Mouse (Mus musculus): ENCODE measurements at regions not wholly inside any gene's neighbourhood (a gene's known extent, or its start where the extent isn't known, plus 50 kb on each side); places are given as distances from the start of the nearest gene placed in this dataset.
"Not testable (repeated sequence)": the region's sequence is repeated elsewhere in the genome, so short reads cannot be mapped to it uniquely, and the experiment has no call there.

DNA sequence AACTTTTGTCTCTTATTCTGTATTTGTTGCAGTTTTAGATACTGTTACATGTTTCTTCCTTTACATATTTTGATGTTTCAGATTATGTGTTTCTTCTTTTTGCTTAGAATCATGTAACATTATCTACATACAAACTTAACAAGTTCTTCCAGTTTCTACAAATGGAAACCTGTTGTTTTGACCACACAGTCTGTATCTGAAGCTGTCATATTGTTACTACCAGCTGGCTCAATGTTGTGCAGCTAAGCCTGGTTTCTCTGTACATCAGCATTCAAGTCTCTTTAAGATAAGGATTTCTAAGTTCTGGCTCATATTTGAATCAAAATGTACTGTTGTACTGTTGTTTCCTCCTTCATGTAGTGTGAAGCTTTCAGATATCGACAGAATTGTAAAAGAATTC is 65.4 kb upstream of the Vps41 start:
- Histone ChIP-seq H3K27ac (replicated peaks) (no peak overlapping the region), H3K4me3 (no peak overlapping the region), H3K27me3 (ENCODE audit: low read depth, poor library complexity, severe bottlenecking) (no peaks in the 10 kb centered on the region), H3K4me1 (no peaks in the 10 kb centered on the region), H3K9me3 (replicated peaks) (no peaks in the 10 kb centered on the region), H3K36me3 (no peaks in the 10 kb centered on the region)
- no peak for DNase-seq (ENCODE audit: low spot score)
- WGBS = 89% methylated on average over 1 of the region's 1 CpGs

DNA sequence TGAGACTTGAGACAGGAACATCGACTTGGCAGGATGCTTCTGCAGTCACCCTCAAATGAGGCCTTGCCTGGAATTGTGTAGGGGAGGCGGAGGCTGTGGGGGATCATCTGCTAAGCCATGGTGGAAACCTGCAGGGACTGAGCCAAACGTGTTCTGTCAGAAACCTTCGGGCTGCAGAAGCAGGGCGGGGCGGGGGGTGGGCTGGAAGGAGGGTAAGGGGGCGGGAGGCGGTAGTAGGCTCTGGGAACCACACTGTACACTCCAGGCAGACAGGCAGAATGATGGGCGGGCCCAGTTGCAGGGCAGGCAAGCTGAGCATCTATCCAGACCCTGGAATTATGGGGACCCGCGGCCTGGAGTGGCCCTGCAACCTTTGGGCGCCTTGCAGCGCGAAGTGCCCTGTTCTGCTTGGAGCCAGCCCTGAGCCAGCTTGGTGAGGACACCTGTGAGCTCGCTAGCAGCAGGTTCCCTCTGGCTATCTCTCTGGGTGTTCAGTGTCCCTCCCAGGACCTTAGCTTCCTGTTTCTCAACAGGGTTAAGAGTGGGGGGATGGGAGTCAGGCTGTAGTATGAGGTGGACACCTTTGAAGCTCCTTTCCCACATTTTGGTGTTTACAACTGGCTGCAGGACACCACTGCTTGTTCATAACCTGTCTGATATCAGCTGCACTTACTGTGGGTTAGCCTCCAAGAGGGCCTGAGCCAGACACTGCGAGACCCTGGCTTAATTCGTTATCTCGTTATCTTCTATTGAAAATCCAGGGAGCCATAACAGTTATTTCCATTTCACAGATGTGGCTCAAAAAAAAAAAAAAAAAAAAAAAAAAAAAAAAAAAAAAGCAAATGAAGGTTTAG is 102.1 kb upstream of the Vps41 start:
- 19% methylated on average over 18 of the region's 18 CpGs for WGBS
- Histone ChIP-seq H3K36me3 (no peaks in the 10 kb centered on the region), H3K4me1 (peaks cover 20% of the 10 kb centered on the region), H3K27me3 (ENCODE audit: low read depth, poor library complexity, severe bottlenecking) (no peaks in the 10 kb centered on the region), H3K27ac (replicated peaks) (peak overlapping the region; percentile 43), H3K4me3 (peak overlapping the region; percentile 25), H3K9me3 (replicated peaks) (no peaks in the 10 kb centered on the region)
- peak; percentile 16 for DNase-seq (ENCODE audit: low spot score)

DNA sequence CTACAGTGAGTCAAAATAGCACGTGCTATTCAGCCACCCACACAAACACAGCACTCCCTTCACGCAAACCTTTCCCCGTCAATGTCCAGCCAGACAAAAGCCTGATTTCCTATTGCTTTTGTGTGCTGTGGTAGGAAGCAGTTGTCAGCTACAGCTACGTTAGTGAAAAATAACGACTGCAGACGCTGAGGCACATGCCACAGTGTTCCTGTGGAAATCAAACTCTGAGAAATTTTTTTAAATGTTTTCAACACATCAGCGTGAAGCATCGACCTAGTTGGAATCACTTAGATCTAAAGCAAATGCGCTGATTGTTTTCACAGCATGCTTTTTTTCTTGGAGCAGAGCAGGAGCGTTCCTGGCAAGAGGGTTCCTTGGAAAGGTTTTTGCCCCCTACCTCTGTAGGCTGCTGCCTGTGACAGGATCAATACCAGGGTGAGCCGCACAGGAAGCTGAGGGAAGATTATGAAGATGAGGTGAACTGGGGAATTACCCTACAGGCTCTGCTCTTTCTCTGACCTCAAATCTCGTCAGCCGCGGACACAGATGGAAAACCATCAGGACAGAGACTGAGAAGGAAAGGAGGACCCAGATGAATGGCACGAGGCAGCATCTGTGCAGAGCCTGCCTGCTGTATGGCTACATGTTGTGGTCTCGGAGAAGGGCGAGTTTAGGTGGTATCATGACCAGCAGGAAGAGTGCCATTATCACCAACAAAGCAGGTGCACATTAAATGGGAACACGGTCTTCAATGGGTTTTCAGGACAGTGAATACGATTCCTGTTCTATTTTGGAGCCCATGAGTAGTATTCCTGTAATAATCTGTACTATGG is 136.2 kb upstream of the Vps41 start:
- no peaks in the 10 kb centered on the region for H3K36me3 ChIP-seq
- WGBS = 52% methylated on average over 19 of the region's 19 CpGs

DNA sequence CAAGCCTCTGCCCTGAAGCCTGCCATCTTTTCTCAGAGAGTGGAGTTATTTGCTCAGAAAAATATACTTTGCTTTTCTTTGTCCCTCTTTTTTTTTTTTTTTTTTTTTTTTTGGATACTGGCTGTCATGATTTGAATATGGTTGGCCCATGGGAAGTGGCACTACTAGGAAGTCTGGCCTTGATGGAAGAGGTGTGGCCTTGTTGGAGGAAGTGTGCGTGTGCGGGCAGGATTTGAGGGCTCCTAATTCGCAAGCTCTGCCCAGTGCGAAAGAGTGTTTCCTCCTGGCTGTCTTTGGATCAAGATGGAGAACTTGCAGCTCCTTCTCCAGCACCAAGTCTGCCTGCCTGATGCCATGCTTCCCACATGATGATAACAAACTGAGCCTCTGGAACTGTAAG is 141.1 kb upstream of the Vps41 start:
- peak; percentile 23 for DNase-seq (ENCODE audit: low spot score)
- peaks cover 30% of the 10 kb centered on the region for H3K4me1 ChIP-seq
- no peaks in the 10 kb centered on the region for H3K9me3 ChIP-seq (replicated peaks)
- H3K4me3 ChIP-seq = no peak overlapping the region
- H3K27me3 ChIP-seq (ENCODE audit: low read depth, poor library complexity, severe bottlenecking) = peaks cover 17% of the 10 kb centered on the region
- WGBS = 36% methylated on average over 4 of the region's 4 CpGs
- H3K36me3 ChIP-seq = no peaks in the 10 kb centered on the region
- H3K27ac ChIP-seq (replicated peaks) = peak overlapping the region; percentile 76

More for the DNA sequence above, 136.2 kb upstream of the Vps41 start:
- Histone ChIP-seq H3K4me3 (no peak overlapping the region), H3K27ac (replicated peaks) (peak overlapping the region; percentile 10), H3K9me3 (replicated peaks) (no peaks in the 10 kb centered on the region), H3K27me3 (ENCODE audit: low read depth, poor library complexity, severe bottlenecking) (peaks cover 8% of the 10 kb centered on the region), H3K4me1 (peaks cover 19% of the 10 kb centered on the region)
- peak; percentile 13 for DNase-seq (ENCODE audit: low spot score)

DNA sequence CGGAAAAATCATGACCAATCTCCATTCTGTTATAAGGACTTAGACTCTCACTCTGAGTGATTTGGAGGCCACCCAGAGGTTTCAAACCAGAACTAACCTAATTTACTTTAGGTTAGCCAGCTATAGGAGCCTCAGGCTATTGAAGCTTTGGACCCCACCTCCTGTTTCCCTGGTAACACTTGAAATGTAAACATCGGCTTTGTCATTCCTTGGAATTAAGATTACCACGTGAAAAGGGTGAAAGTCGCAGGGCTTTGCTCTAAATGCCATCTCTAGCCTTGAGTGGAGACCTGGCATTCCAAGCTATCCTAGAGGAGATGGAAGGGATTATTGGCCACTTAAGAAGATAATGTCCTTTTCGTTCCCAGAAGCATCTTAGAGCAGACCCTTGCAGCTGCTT is 141.5 kb upstream of the Vps41 start:
- DNase-seq (ENCODE audit: low spot score) = peak; percentile 62
- Histone ChIP-seq H3K36me3 (no peaks in the 10 kb centered on the region), H3K4me1 (peaks cover 26% of the 10 kb centered on the region), H3K4me3 (no peak overlapping the region), H3K9me3 (replicated peaks) (no peaks in the 10 kb centered on the region), H3K27me3 (ENCODE audit: low read depth, poor library complexity, severe bottlenecking) (peaks cover 17% of the 10 kb centered on the region), H3K27ac (replicated peaks) (peak overlapping the region; percentile 76; the same call in 1 of the 2 replicates)
- WGBS = 4% methylated on average over 5 of the region's 5 CpGs

DNA sequence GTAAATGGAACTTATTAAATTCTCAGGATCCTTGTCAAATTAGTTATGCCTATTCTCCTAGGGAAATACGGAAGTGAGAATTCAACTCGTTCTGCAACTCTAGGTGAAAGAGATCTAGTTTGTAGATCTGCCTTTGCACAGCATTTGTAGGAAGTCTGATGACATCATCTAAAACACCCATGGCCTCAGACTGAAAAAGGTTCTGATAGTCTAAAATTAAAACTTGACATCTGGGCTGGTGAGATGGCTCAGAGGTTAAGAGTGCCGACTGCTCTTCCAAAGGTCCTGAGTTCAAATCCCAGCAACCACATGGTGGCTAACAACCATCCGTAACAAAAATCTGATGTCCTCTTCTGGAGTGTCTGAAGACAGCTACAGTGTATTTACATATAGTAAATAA is 144.5 kb upstream of the Pou6f2 start:
- not testable (repeated sequence) for H3K9me3 ChIP-seq (replicated peaks); H3K27me3 ChIP-seq (ENCODE audit: low read depth, poor library complexity, severe bottlenecking); H3K27ac ChIP-seq (replicated peaks); H3K36me3 ChIP-seq; DNase-seq (ENCODE audit: low spot score); H3K4me1 ChIP-seq; H3K4me3 ChIP-seq
- 87% methylated on average over 4 of the region's 4 CpGs for WGBS

DNA sequence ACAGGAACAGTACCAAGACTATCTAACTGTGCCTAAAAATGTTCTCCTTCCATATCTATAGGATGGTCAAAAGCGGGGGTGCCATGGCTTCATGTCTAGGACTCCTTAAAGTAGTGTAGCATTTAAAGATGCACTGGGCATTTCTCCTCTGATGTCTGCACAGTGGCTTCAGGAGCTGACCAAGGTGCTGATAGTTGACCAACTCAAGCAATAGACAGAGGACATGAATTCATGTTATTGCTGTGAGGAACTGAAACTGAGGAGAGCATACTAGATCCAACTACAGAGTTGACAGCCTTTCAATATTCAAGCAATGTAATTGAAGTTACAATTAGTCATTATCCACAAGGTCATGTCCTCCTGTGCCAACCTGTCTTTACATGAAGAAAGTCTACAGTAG is 133.0 kb upstream of the Pou6f2 start:
- Histone ChIP-seq H3K4me3 (no peak overlapping the region), H3K36me3 (no peaks in the 10 kb centered on the region), H3K4me1 (no peaks in the 10 kb centered on the region), H3K27me3 (ENCODE audit: low read depth, poor library complexity, severe bottlenecking) (no peaks in the 10 kb centered on the region), H3K27ac (replicated peaks) (no peak overlapping the region), H3K9me3 (replicated peaks) (no peaks in the 10 kb centered on the region)
- no peak for DNase-seq (ENCODE audit: low spot score)
- WGBS = 69% methylated on average over 1 of the region's 1 CpGs

DNA sequence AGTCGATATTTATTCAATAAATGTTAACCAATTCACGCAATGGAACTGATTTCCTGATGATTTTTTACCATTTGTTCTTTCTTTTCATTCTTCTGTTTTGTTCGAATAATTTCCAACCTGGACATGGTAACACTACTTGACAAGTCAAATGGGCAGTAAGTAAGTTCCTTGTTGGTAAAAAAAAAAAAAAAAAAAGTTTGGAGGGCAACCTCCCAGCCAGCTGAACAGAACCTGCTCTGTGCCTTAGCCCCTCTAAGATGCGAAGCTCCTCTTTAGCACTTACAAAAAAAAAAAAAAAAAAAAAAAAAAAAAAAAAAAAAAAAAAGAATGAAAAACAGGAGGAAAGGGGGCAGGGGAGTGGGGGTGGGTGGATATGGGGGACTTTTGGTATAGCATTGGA is 100.7 kb upstream of the Pou6f2 start:
- peaks cover 6% of the 10 kb centered on the region for H3K9me3 ChIP-seq (replicated peaks)
- 0 out of 2 replicates have a peak, but pooled peaks cover 2% of the 10 kb centered on the region for H3K36me3 ChIP-seq
- WGBS = 26% methylated on average over 4 of the region's 4 CpGs
- peaks cover 39% of the 10 kb centered on the region for H3K4me1 ChIP-seq
- H3K27ac ChIP-seq (replicated peaks) = no peak overlapping the region
- H3K4me3 ChIP-seq = peak overlapping the region; percentile 37
- peaks cover 16% of the 10 kb centered on the region for H3K27me3 ChIP-seq (ENCODE audit: low read depth, poor library complexity, severe bottlenecking)
- no peak for DNase-seq (ENCODE audit: low spot score)

DNA sequence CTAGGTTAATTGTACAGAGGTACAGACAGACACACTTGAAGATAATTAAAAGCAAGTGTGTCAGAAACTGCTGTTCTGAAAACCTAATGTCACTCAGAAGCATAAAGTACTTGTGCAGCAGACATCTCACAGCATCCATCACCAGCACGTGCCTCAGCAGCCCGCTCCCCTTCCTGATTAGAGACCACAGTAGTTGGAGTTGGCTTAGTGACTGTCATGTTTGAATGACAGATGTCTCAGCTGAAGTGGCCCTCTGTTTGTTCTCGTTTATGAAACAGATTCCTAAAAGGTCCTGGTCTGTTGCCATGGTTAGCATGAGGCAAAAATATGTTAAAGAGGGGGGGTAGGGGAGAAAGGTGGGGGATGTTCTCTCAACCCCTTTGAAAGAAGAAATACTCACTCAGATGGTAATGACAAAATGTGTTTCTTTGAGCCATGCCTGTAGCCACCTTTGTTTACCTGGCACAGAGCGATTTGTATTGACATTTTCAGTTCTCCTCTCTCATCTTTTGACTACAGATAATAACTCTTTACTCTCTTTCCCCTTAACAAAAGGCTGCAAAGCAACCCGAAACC is 100.2 kb upstream of the Pou6f2 start:
- H3K36me3 ChIP-seq = 0 out of 2 replicates have a peak, but pooled peaks cover 2% of the 10 kb centered on the region
- no peak overlapping the region for H3K27ac ChIP-seq (replicated peaks)
- peaks cover 6% of the 10 kb centered on the region for H3K9me3 ChIP-seq (replicated peaks)
- 11% methylated on average over 5 of the region's 5 CpGs for WGBS
- peaks cover 38% of the 10 kb centered on the region for H3K4me1 ChIP-seq
- H3K4me3 ChIP-seq = peak overlapping the region; percentile 37
- peak; percentile 37 for DNase-seq (ENCODE audit: low spot score)
- peaks cover 16% of the 10 kb centered on the region for H3K27me3 ChIP-seq (ENCODE audit: low read depth, poor library complexity, severe bottlenecking)

DNA sequence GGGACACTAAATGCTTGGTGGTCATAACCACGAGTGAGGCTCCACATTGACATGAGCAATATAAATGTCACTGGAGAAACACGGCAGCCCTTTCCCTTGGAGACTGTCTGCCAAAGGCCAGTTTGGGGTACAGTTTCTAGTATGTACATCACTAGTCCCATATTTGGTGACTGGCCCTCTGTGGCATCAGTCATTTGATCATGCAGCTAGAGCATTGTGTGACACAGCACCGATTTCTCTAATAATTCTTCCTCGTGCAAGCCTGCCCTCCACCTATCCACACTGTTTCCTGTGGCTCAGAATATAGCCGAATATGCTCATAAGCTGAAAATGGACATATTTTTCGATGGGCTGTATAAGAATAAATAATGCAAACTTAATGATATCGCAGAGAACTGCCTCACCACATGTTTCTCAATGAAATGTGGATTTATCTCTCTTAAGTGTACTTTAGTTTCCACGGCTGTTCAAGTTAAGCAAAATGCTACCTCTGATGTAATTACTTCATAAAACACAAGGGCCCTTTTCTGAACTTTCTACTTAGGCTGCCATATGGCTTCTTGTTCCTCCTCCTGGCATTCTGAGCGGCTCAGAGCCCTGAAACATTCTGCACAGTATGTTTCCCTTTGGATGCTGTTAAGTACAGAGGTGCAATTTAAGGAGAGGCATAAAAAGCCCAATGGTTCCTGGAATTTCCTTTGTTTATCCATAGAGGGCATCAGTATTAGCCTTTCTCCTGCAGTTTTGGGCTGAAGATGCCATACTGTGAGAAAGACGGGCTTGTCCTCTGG is 97.7 kb upstream of the Pou6f2 start:
- Histone ChIP-seq H3K36me3 (no peaks in the 10 kb centered on the region), H3K4me3 (no peak overlapping the region), H3K27me3 (ENCODE audit: low read depth, poor library complexity, severe bottlenecking) (peaks cover 16% of the 10 kb centered on the region), H3K4me1 (peaks cover 34% of the 10 kb centered on the region), H3K27ac (replicated peaks) (no peak overlapping the region), H3K9me3 (replicated peaks) (no peaks in the 10 kb centered on the region)
- no peak for DNase-seq (ENCODE audit: low spot score)
- WGBS = 76% methylated on average over 10 of the region's 10 CpGs

DNA sequence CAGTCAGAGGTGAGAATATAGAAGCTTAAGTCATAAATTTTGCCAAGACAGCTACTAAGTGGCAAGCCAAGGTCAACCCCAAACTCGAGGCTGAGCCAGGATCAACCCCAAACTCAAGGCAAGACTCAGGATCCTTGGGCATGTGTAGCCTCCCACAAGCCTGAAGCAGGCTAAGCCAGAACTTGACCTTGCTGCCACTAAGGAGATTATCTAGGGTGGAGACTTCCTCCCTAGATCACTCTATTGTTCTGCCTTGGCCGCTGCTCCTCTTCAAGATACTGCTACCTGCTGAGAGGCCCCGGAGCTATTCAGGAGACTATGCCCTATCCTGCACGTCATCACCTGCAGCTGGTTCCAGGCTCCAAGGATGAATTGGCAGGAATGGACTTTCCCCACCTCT is 88.3 kb upstream of the Pou6f2 start:
- H3K27me3 ChIP-seq (ENCODE audit: low read depth, poor library complexity, severe bottlenecking); H3K4me3 ChIP-seq; H3K9me3 ChIP-seq (replicated peaks); H3K36me3 ChIP-seq; DNase-seq (ENCODE audit: low spot score); H3K27ac ChIP-seq (replicated peaks): not testable (repeated sequence)
- peaks cover 25% of the 10 kb centered on the region for H3K4me1 ChIP-seq
- 17% methylated on average over 4 of the region's 4 CpGs for WGBS

DNA sequence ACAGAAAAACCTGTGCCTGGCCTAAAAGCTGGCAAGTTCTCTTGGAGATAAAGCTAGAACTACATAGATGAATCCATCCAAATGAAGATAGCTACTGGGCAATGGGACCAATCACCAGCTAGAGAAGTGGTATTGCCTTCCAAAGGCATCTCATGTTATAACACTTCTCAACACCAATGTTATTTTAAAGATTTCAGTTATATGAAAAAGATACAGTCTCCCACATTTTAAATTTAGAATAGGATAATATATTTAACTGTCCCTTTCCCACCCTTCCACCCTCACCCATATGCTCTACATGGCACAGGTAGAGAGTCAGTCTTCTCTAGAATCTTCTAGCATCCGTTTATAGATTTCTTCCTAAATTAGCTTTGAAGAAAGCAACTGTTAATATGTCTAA is 87.6 kb upstream of the Pou6f2 start:
- Histone ChIP-seq H3K4me1 (peaks cover 25% of the 10 kb centered on the region), H3K27me3 (ENCODE audit: low read depth, poor library complexity, severe bottlenecking) (no peaks in the 10 kb centered on the region), H3K36me3 (no peaks in the 10 kb centered on the region), H3K27ac (replicated peaks) (no peak overlapping the region), H3K4me3 (no peak overlapping the region), H3K9me3 (replicated peaks) (no peaks in the 10 kb centered on the region)
- 70% methylated on average over 1 of the region's 1 CpGs for WGBS
- no peak for DNase-seq (ENCODE audit: low spot score)
